Mouse (Mus musculus) heart, adult 2 months (tissue): ENCODE data around the gene Nt5dc2. TPM values are rescaled to one million over a fixed set of nuclear protein-coding genes. Genes with fewer than 3 reads are reported as not detected.
A peak's percentile ranks its signal among the peaks of the same experiment; 100 is the strongest.

Source experiments
- DNase-seq, 2 experiments: peaks; one replicate each; pipeline ENCODE4 v3.0.0; 2021
- H3K27ac ChIP-seq: fragments of 200-600 bp; 2 replicates; pipeline ENCODE4 v1.8.1; 2022
- H3K27me3 ChIP-seq: fragments of 200-500 bp; 2 replicates; pipeline ENCODE4 v1.6.1; 2012; ENCODE audit warnings: mild to moderate bottlenecking, low read length, inconsistent platforms, mixed read lengths; ENCODE audit not compliant: control insufficient read depth, insufficient read depth
- H3K36me3 ChIP-seq: fragments of 200-500 bp; 2 replicates; pipeline ENCODE4 v1.6.1; 2012; ENCODE audit warnings: low read length, inconsistent platforms; ENCODE audit not compliant: control insufficient read depth, insufficient read depth
- H3K4me1 ChIP-seq: fragments of 200-500 bp; 2 replicates; pipeline ENCODE4 v1.6.1; 2011; ENCODE audit warnings: low read length; ENCODE audit not compliant: control insufficient read depth, insufficient read depth
- H3K4me3 ChIP-seq: fragments of 200-600 bp; 2 replicates; pipeline ENCODE4 v1.8.1; 2022
- H3K79me2 ChIP-seq: fragments of 200-500 bp; replicated peaks from 2 replicates; pipeline ENCODE4 v1.6.1; 2012; ENCODE audit warnings: mild to moderate bottlenecking, inconsistent platforms, low read length, moderate library complexity, mixed read lengths; ENCODE audit not compliant: control insufficient read depth, insufficient read depth
- H3K9ac ChIP-seq: fragments of 200-500 bp; 2 replicates; pipeline ENCODE4 v1.6.1; 2012; ENCODE audit warnings: low read depth, mild to moderate bottlenecking, control low read depth, inconsistent platforms, low read length, mixed read lengths
- CTCF ChIP-seq: fragments of 200-600 bp; IDR thresholded peaks from 2 replicates; pipeline ENCODE4 v1.8.1; 2022; ENCODE audit warnings: antibody characterized with exemption, mild to moderate bottlenecking, moderate library complexity
- EP300 ChIP-seq: fragments of 200-500 bp; IDR thresholded peaks from 2 replicates; pipeline ENCODE4 v1.6.1; 2011; ENCODE audit warnings: low read depth, low read length, control low read depth; ENCODE audit not compliant: insufficient read depth
- POLR2A ChIP-seq: fragments of 200-500 bp; IDR thresholded peaks from 2 replicates; pipeline ENCODE4 v1.6.1; 2011; ENCODE audit warnings: mild to moderate bottlenecking, low read depth, low read length, control low read depth; ENCODE audit not compliant: insufficient read depth
- WGBS: fragments of 180-500 bp; shearing (Covaris S2); methylation state at CpG from one replicate; pipeline ENCODE4 v1.1.7; 2018; 5-methylcytosine and 5-hydroxymethylcytosine counted together
- intact Hi-C: fragments of 180-260 bp; cut with DNase I; formaldehyde crosslinking; loops from one replicate; pipeline ENCODE4 v1.15.1; 2025
- polyA plus RNA-seq: library from polyadenylated mRNA; depleted of rRNA; stranded (reverse); fragments of >200 nt; gene quantifications from 2 replicates; pipeline ENCODE4 v1.2.3, GENCODE M21; 2012
- total RNA-seq, 2 experiments: library from RNA; stranded (reverse); gene quantifications; 2 replicates each; pipeline ENCODE4 v1.2.3; 2021

Nt5dc2 gene
- total and polyA plus RNA-seq, 3 experiments: 18.7 to 82.7 (median 21.8) TPM

DNA sequence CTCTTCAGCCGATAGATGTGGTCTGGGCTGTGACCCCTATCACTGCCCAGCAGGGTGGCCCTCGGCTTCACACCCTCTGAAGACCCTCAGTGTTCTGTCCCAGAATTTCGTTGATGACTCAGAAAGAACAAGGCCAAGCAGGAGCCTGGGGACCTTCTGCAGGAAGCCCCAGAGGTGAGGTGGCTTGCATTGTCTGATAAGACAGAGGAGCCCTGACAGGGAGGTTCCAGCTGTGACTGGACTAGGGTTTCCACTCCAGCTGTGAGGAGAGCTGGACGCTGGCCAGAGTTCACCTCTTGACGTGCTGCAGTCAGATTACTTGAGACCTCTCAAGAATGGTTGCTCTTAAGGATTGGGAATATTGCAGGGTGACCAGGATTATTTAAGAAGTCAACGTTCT lies 1.2 kb downstream of the Nt5dc2 start:
- peak in 1 of 2 experiments; percentile 25 for DNase-seq
- 28% methylated on average over 6 of the region's 6 CpGs for WGBS
- no peak overlapping the region for H3K27ac ChIP-seq
- H3K79me2 ChIP-seq: no peaks in the 10 kb centered on the region
- peaks cover 2% of the 10 kb centered on the region; the same call in 1 of the 2 replicates for H3K4me1 ChIP-seq
- H3K36me3 ChIP-seq: peaks cover 2% of the 10 kb centered on the region; the same call in 1 of the 2 replicates
- intact Hi-C loops: loop anchor here (5.0 kb wide), 1 partner anchor 120 kb away; the partner anchor contains the start of genes Bap1 and Phf7
- no peak overlapping the region for H3K9ac ChIP-seq
- H3K27me3 ChIP-seq: no peaks in the 10 kb centered on the region
- H3K4me3 ChIP-seq: no peak overlapping the region
- TF ChIP-seq CTCF (no peak), POLR2A (no peak), EP300 (no peak)

- TF ChIP-seq CTCF (no peak), POLR2A (no peak), EP300 (no peak)
- Histone ChIP-seq H3K9ac (no peak overlapping the region), H3K27me3 (no peaks in the 10 kb centered on the region), H3K79me2 (no peaks in the 10 kb centered on the region), H3K36me3 (no peaks in the 10 kb centered on the region), H3K4me3 (no peak overlapping the region), H3K27ac (no peak overlapping the region), H3K4me1 (peaks cover 1% of the 10 kb centered on the region)
- WGBS: 88% methylated on average over 7 of the region's 7 CpGs
- intact Hi-C loops: loop anchor here (5.0 kb wide), 1 partner anchor 120 kb away; the partner anchor contains the start of genes Bap1 and Phf7
- peak in 1 of 2 experiments; percentile 15 for DNase-seq
Observed at GRCm38 (mm10) chr14:31132491-31132975, 1.7 kb downstream of the Nt5dc2 start.

DNA sequence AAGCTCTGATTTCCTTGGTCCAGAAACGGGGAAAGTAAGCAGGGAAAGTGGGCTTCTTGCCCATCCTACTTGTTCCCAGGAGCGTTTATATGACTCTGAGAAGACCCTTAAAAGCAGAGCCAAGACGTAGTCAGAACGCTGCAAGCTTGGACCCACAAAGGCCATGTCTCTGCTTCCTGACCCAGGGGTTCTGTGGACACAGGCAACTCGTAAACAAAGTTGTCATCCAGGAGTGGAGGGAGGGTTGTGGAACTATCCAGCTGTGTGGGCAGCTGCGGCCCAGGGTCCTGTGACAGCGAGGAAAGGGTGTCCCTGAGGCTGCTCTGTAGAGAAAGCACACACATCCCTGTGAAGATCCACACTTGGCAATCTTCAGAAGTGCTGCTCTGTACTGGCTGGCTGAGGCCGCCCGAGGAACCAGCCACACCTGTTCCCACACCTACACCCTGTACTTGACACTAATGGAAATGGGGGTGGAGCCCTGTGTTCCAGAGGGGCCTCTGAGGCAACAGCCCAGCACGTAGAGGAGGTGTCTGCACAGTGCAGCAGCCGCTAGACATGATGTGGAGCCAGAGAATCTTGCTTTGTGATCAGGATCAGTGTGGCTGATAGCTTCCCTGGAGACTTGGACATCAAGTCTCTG lies 2.3 kb downstream of the Nt5dc2 start:
- H3K27ac ChIP-seq: no peak overlapping the region
- intact Hi-C loops: loop anchor here (5.0 kb wide), 1 partner anchor 119 kb away; the partner anchor contains the start of genes Bap1 and Phf7

DNA sequence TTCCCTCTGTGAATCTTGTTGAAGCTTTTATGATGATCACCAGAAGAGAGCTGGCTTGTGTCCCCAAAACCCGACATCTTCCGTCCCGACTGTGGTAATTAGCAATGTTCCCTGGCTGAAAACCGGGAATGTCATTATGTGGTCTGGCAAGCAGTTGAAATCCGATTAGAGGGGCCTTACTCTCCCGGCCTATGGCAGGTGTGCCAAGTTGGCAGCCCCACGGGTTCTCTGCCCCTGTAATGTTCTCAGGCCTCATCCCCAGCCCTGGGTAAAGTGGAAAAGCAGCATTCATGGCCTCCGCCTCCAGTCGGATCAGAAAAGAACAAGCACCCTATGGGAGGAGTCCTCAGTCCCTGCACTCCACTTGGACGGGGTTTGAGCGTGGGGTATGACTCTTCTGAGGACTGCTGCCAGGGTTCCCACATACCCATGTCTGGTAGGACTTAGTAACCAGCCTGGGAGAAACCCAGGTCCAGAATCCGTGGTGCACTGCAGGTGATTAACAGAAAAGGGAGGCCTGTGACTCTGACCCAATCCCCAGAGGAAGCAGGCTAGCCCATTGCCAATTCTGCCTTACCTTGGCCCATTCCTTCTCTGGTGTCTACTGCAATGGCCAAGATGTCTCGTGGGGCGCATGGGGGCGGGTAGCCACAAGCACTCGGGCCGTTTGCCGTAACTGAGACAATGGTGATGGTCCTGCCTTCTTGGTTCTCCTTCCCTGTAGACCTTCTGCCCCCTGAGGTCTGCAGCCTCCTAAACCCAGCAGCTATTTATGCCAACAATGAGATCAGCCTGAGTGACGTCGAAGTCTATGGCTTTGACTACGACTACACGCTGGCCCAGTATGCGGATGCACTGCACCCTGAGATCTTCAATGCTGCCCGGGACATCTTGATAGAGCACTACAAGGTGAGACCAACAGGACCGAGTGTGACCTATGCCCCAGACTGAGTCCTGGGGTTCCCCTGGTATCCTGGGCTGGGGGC lies 3.5 kb downstream of the Nt5dc2 start:
- Histone ChIP-seq H3K4me1 (peaks cover 1% of the 10 kb centered on the region), H3K4me3 (no peak overlapping the region), H3K36me3 (no peaks in the 10 kb centered on the region), H3K27me3 (no peaks in the 10 kb centered on the region), H3K79me2 (no peaks in the 10 kb centered on the region), H3K27ac (no peak overlapping the region), H3K9ac (no peak overlapping the region)
- 65% methylated on average over 25 of the region's 25 CpGs for WGBS
- TF ChIP-seq POLR2A (no peak), EP300 (no peak), CTCF (no peak)
- intact Hi-C loops: loop anchor here (5.0 kb wide), 1 partner anchor 118 kb away; the partner anchor contains the start of genes Bap1 and Phf7
- DNase-seq: peak in 1 of 2 experiments; percentile 15

More for the DNA sequence above, 2.3 kb downstream of the Nt5dc2 start:
- DNase-seq: peak in 1 of 2 experiments; percentile 20
- Histone ChIP-seq H3K4me3 (no peak overlapping the region), H3K9ac (no peak overlapping the region), H3K79me2 (no peaks in the 10 kb centered on the region), H3K36me3 (no peaks in the 10 kb centered on the region), H3K27me3 (no peaks in the 10 kb centered on the region), H3K4me1 (peaks cover 1% of the 10 kb centered on the region)
- TF ChIP-seq EP300: no peak
- TF ChIP-seq POLR2A: no peak
- TF ChIP-seq CTCF: no peak
- WGBS: 76% methylated on average over 11 of the region's 11 CpGs

GRCm38 (mm10) chr14:31135495-31136410 lies 4.9 kb downstream of the Nt5dc2 start:
- H3K4me3 ChIP-seq: no peak overlapping the region
- H3K79me2 ChIP-seq: no peaks in the 10 kb centered on the region
- H3K9ac ChIP-seq: no peak overlapping the region
- 92% methylated on average over 34 of the region's 34 CpGs for WGBS
- no peaks in the 10 kb centered on the region for H3K27me3 ChIP-seq
- no peaks in the 10 kb centered on the region for H3K36me3 ChIP-seq
- peaks cover 1% of the 10 kb centered on the region for H3K4me1 ChIP-seq
- intact Hi-C loops: no loop called here
- peak in 1 of 2 experiments; percentile 25 for DNase-seq
- TF ChIP-seq POLR2A (0 out of 2 replicates have a peak, but pooled peaks have one; percentile 4), EP300 (no peak)
- no peak overlapping the region for H3K27ac ChIP-seq
